Comparison of ENCODE assay signal across 10 mouse cellular contexts in genomic region chr17:48300199-48300598, GRCm38 (mm10). TPM values are rescaled to one million over a fixed set of nuclear protein-coding genes. Genes with fewer than 3 reads are reported as not detected.
DNase-seq lines count a peak whose midpoint lies in the region; ATAC-seq and TF ChIP-seq lines count a peak whose summit lies in the region.
"Had no signal": no experiment of that assay in that cellular context is flagged by ENCODE, and none has a peak within 500 bp of the region (broad histone marks: within the 10 kb centered on the region; RNA-seq: fewer than 3 reads in every experiment).

No protein-coding gene starts in this region.

- H3K27me3 ChIP-seq in heart, embryonic 13.5 days (replicated peaks) = no peaks in the 10 kb centered on the region
- no peaks in the 10 kb centered on the region for H3K27me3 ChIP-seq in heart, embryonic 16.5 days (ENCODE audit: control insufficient read depth, insufficient read depth, low read length)
- H3K27me3 ChIP-seq: embryonic facial prominence, embryonic 13.5 days; hindbrain, embryonic 12.5 days had no signal

- ATAC-seq in heart, embryonic 13.5 days (ENCODE audit: extremely low read depth, insufficient number of reproducible peaks, low FRiP score, low TSS enrichment) = peak; percentile 56; the same call in 1 of the 2 replicates
- peak; percentile 66; the same call in 1 of the 2 replicates for ATAC-seq in heart, embryonic 16.5 days (replicated peaks; ENCODE audit: extremely low read depth, insufficient read depth, low FRiP score)

- peak overlapping the region; percentile 51 for H3K4me2 ChIP-seq in heart, embryonic 13.5 days
- H3K4me2 ChIP-seq in heart, embryonic 16.5 days (ENCODE audit: low read depth, low read length) = peak overlapping the region; percentile 37
- H3K4me2 ChIP-seq: embryonic facial prominence, embryonic 13.5 days; hindbrain, embryonic 12.5 days had no signal

- H3K36me3 ChIP-seq in heart, embryonic 13.5 days = no peaks in the 10 kb centered on the region
- no peaks in the 10 kb centered on the region for H3K36me3 ChIP-seq in heart, embryonic 16.5 days (ENCODE audit: control insufficient read depth, insufficient read depth)
- H3K36me3 ChIP-seq: embryonic facial prominence, embryonic 13.5 days; hindbrain, embryonic 12.5 days had no signal

- H3K4me3 ChIP-seq in heart, embryonic 13.5 days = peak overlapping the region; percentile 33
- H3K4me3 ChIP-seq in heart, embryonic 16.5 days (ENCODE audit: low read length) = peak overlapping the region; percentile 37
- H3K4me3 ChIP-seq in layer of hippocampus, adult 2 months = no peak overlapping the region
- H3K4me3 ChIP-seq: embryonic facial prominence, embryonic 13.5 days; hindbrain, embryonic 12.5 days had no signal

- H3K27ac ChIP-seq in heart, embryonic 13.5 days (replicated peaks) = peak overlapping the region; percentile 32; the same call in 1 of the 2 replicates
- H3K27ac ChIP-seq in heart, embryonic 16.5 days (ENCODE audit: low read length) = peak overlapping the region; percentile 68
- no peak overlapping the region for H3K27ac ChIP-seq in layer of hippocampus, adult 2 months
- H3K27ac ChIP-seq: embryonic facial prominence, embryonic 13.5 days; hindbrain, embryonic 12.5 days had no signal

- no peak for TF ChIP-seq CTCF in layer of hippocampus, adult 2 months (conservative IDR thresholded peaks at IDR 0.05)

- H3K9me3 ChIP-seq in heart, embryonic 13.5 days = no peaks in the 10 kb centered on the region
- no peaks in the 10 kb centered on the region for H3K9me3 ChIP-seq in heart, embryonic 16.5 days (replicated peaks; ENCODE audit: control insufficient read depth, low read length)
- H3K9me3 ChIP-seq: embryonic facial prominence, embryonic 13.5 days; hindbrain, embryonic 12.5 days had no signal

- intact Hi-C loops in heart, postnatal 14 days (cut with DNase I) = no loop called here

- H3K4me1 ChIP-seq in heart, embryonic 13.5 days = peaks cover 3% of the 10 kb centered on the region
- no peaks in the 10 kb centered on the region for H3K4me1 ChIP-seq in heart, embryonic 16.5 days (ENCODE audit: control insufficient read depth, insufficient read depth, low read length)
- H3K4me1 ChIP-seq: embryonic facial prominence, embryonic 13.5 days; hindbrain, embryonic 12.5 days had no signal

- H3K9ac ChIP-seq in heart, embryonic 13.5 days = peak overlapping the region; percentile 8; the same call in 1 of the 2 replicates
- H3K9ac ChIP-seq in heart, embryonic 16.5 days (ENCODE audit: low read length) = no peak overlapping the region
- H3K9ac ChIP-seq: embryonic facial prominence, embryonic 13.5 days; hindbrain, embryonic 12.5 days had no signal

- 64% methylated on average over 7 of the region's 7 CpGs for WGBS in heart, embryonic 13.5 days
- WGBS in heart, embryonic 16.5 days = 62% methylated on average over 7 of the region's 7 CpGs

- DNase-seq in heart, postnatal 14 days = no peak
- DNase-seq in lung, postnatal 36 days = peak; percentile 39
- peak; percentile 81 for DNase-seq in thymus, postnatal 0 days (ENCODE audit: low spot score)
- DNase-seq in adrenal gland, postnatal 25 days = no peak
- no peak for DNase-seq in layer of hippocampus, adult 2 months (ENCODE audit: low spot score in 2 of 2)
- DNase-seq in adrenal gland, adult 18-20 months (ENCODE audit: low spot score in 2 of 2) = no peak

RNA-seq across cellular contexts. Expression of gene Treml2, which starts 0.9 kb away (rescaled TPM):
- 0.37 and 0.52 TPM in 2 replicates for polyA plus RNA-seq in heart, embryonic 13.5 days (2015; fragmentation: Nextera tagmentation; extraction: Ambion mirVana)
- total RNA-seq in heart, postnatal 14 days (2021) = under 1 TPM; 0.53 to 1.00 TPM
- polyA plus RNA-seq in heart, embryonic 16.5 days (2015; fragmentation: Nextera tagmentation; extraction: Ambion mirVana) = 0.59 and 1.5 TPM in 2 replicates
- polyA plus RNA-seq in thymus, postnatal 0 days (2015; fragmentation: Nextera tagmentation; extraction: Ambion mirVana) = 8.9 and 11.9 TPM in 2 replicates
- 0.15 TPM in 1 of 2 replicates, not detected in the other for total RNA-seq in adrenal gland, postnatal 25 days (2021)
- under 1 TPM; 0.25 to 0.36 TPM for total RNA-seq in layer of hippocampus, adult 2 months (2021)
- total RNA-seq in adrenal gland, adult 18-20 months (2021) = under 1 TPM; 0.46 to 0.48 TPM

RNA-seq across cellular contexts. Expression of gene B430306N03Rik, which starts 15.7 kb away (rescaled TPM):
- 0.17 and 0.24 TPM in 2 replicates for polyA plus RNA-seq in heart, embryonic 13.5 days (2015; fragmentation: Nextera tagmentation; extraction: Ambion mirVana)
- total RNA-seq in heart, postnatal 14 days (2021) = under 1 TPM; 0.10 to 0.20 TPM
- 0.31 and 0.37 TPM in 2 replicates for polyA plus RNA-seq in heart, embryonic 16.5 days (2015; fragmentation: Nextera tagmentation; extraction: Ambion mirVana)
- 0.53 and 0.64 TPM in 2 replicates for polyA plus RNA-seq in thymus, postnatal 0 days (2015; fragmentation: Nextera tagmentation; extraction: Ambion mirVana)
- 0.12 TPM in 1 of 2 replicates, not detected in the other for total RNA-seq in adrenal gland, postnatal 25 days (2021)
- not detected for total RNA-seq in layer of hippocampus, adult 2 months (2021)
- total RNA-seq in adrenal gland, adult 18-20 months (2021) = under 1 TPM; 0.13 to 0.42 TPM
- polyA plus RNA-seq: embryonic facial prominence, embryonic 13.5 days; hindbrain, embryonic 12.5 days had no signal

RNA-seq across cellular contexts. Expression of gene Treml4, which starts 36.1 kb away (rescaled TPM):
- 0.22 and 0.59 TPM in 2 replicates for polyA plus RNA-seq in heart, embryonic 13.5 days (2015; fragmentation: Nextera tagmentation; extraction: Ambion mirVana)
- total RNA-seq in heart, postnatal 14 days (2021) = under 1 TPM in 1 of 2 experiments, not detected in 1; 0.29 TPM
- polyA plus RNA-seq in heart, embryonic 16.5 days (2015; fragmentation: Nextera tagmentation; extraction: Ambion mirVana) = 0.11 and 0.21 TPM in 2 replicates
- polyA plus RNA-seq in thymus, postnatal 0 days (2015; fragmentation: Nextera tagmentation; extraction: Ambion mirVana) = 0.82 and 1.5 TPM in 2 replicates
- total RNA-seq in adrenal gland, postnatal 25 days (2021) = 0.52 and 1.00 TPM in 2 replicates
- not detected for total RNA-seq in layer of hippocampus, adult 2 months (2021)
- total RNA-seq in adrenal gland, adult 18-20 months (2021) = 1 to 10 TPM in 1 of 2 experiments, under 1 TPM in 1; 0.46 to 1.6 TPM
- polyA plus RNA-seq: hindbrain, embryonic 12.5 days had no signal

RNA-seq across cellular contexts. Expression of gene Trem2, which starts 46.0 kb away (rescaled TPM):
- polyA plus RNA-seq in heart, embryonic 13.5 days (2015; fragmentation: Nextera tagmentation; extraction: Ambion mirVana) = 3.9 and 4.6 TPM in 2 replicates
- total RNA-seq in heart, postnatal 14 days (2021) = 1 to 10 TPM; 1.9 to 2.5 TPM
- polyA plus RNA-seq in heart, embryonic 16.5 days (2015; fragmentation: Nextera tagmentation; extraction: Ambion mirVana) = 2.3 and 2.9 TPM in 2 replicates
- 2.1 and 3.8 TPM in 2 replicates for polyA plus RNA-seq in thymus, postnatal 0 days (2015; fragmentation: Nextera tagmentation; extraction: Ambion mirVana)
- 1.00 and 1.7 TPM in 2 replicates for total RNA-seq in adrenal gland, postnatal 25 days (2021)
- 10 to 100 TPM; 10.1 to 10.6 TPM for total RNA-seq in layer of hippocampus, adult 2 months (2021)
- total RNA-seq in adrenal gland, adult 18-20 months (2021) = 10 to 100 TPM in 1 of 2 experiments, 1 to 10 TPM in 1; 5.1 to 15.2 TPM

RNA-seq across cellular contexts. Expression of gene Trem3, which starts 52.6 kb away (rescaled TPM):
- polyA plus RNA-seq in heart, embryonic 13.5 days (2015; fragmentation: Nextera tagmentation; extraction: Ambion mirVana) = not detected in 2 replicates
- not detected for total RNA-seq in heart, postnatal 14 days (2021)
- 0.30 TPM in 1 of 2 replicates, not detected in the other for polyA plus RNA-seq in heart, embryonic 16.5 days (2015; fragmentation: Nextera tagmentation; extraction: Ambion mirVana)
- polyA plus RNA-seq in thymus, postnatal 0 days (2015; fragmentation: Nextera tagmentation; extraction: Ambion mirVana) = 0.14 and 0.30 TPM in 2 replicates
- not detected in 2 replicates for total RNA-seq in adrenal gland, postnatal 25 days (2021)
- not detected for total RNA-seq in layer of hippocampus, adult 2 months (2021)
- under 1 TPM in 1 of 2 experiments, not detected in 1; 0.93 TPM for total RNA-seq in adrenal gland, adult 18-20 months (2021)
- polyA plus RNA-seq: embryonic facial prominence, embryonic 13.5 days; hindbrain, embryonic 12.5 days had no signal

Comparison
In these comparisons a context has a peak if more than half of its experiments do, and no peak if none do; other contexts are left out.
1. DNase-seq: peak in lung, postnatal 36 days (single experiment) and thymus, postnatal 0 days (single experiment); none in heart, postnatal 14 days (0 of 2), adrenal gland, postnatal 25 days (single experiment), layer of hippocampus, adult 2 months (0 of 2) and adrenal gland, adult 18-20 months (0 of 2).